Mouse (Mus musculus) testis, adult 2 months (tissue): ENCODE measurements around the gene Cd3e.

Source experiments
- CTCF ChIP-seq: fragments of 200-500 bp; IDR thresholded peaks from 2 replicates; pipeline ENCODE4 v1.5.1; 2012; ENCODE audit warnings: low read depth, mild to moderate bottlenecking, inconsistent platforms, low read length, moderate library complexity; ENCODE audit not compliant: control insufficient read depth, insufficient read depth, insufficient replicate concordance
- POLR2A ChIP-seq: fragments of 200-500 bp; IDR thresholded peaks from 2 replicates; pipeline ENCODE4 v1.6.1; 2012; ENCODE audit warnings: low read depth, mild to moderate bottlenecking, inconsistent platforms, low read length, moderate library complexity; ENCODE audit not compliant: control insufficient read depth

DNA sequence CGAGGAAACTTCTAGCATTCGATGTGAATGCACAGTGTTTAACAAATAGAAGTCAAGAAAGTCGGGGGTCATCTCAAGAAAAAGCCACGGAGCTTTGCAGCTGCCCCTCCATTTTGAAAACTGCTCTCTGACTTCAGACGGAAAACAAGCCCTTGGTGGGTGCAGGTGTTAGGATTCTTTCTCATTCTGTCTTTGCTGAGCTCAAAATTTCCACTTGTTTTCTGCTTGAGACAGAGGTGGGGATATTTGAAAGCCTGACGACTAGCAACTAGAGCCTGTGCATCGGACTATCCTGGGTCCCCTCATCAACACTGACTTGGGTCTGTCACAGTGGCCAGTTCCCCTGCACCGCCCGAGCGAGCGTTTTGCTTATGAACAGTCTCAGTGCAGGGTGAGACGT is 2.0 kb downstream of the Cd3e start:
- no peak for TF ChIP-seq CTCF
- no peak for TF ChIP-seq POLR2A
